Mouse (Mus musculus) embryo, embryonic 10.5 days (tissue): ENCODE measurements around the gene Pigyl.

Experiments used
- DNase-seq: peaks from one replicate; pipeline ENCODE4 v3.0.0-alpha.2; 2015; ENCODE audit warnings: low spot score

Pigyl gene

DNA sequence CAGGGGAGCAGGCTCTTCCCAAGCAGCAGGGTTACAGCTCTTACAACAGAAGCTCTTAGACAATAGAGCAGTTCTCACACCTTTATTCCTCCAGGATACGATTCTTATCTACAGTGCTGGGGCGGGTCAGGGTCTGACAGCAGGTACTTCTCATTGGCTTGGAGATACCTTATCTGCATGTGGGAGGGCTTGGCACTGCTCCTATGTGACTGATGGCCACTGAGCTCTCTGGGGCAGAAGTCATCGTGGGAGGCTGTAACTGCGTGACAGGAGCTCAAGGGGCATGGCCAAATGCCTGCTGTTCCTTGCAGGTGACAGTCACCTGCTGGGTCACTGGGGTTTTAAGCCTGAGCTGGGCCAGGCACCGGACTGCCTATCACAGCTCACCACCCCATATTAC, 39.8 kb downstream of the Pigyl start:
- no peak for DNase-seq
